Mouse (Mus musculus) kidney, postnatal 14 days (tissue): ENCODE results near the gene Tcf7l2.

Experiments
- DNase-seq: peaks from one replicate; pipeline ENCODE4 v3.0.0; 2022; ENCODE audit warnings: mixed read lengths

The Tcf7l2 gene

GRCm38 (mm10) chr19:55741439-55741928 is at the start of gene Tcf7l2:
Tcf7l2 (plus strand) TSS chr19:55741820.
- peak; percentile 96 for DNase-seq

GRCm38 (mm10) chr19:55694651-55695050 is 47.0 kb upstream of the Tcf7l2 start:
- no peak for DNase-seq

- no peak for DNase-seq
Observed at GRCm38 (mm10) chr19:55695418-55695817, 46.2 kb upstream of the Tcf7l2 start.

GRCm38 (mm10) chr19:55698892-55699291 is 42.7 kb upstream of the Tcf7l2 start:
- no peak for DNase-seq

GRCm38 (mm10) chr19:55700214-55700568 is 41.4 kb upstream of the Tcf7l2 start:
- DNase-seq: no peak

- DNase-seq: peak; percentile 72
Observed at GRCm38 (mm10) chr19:55700569-55701282, 40.9 kb upstream of the Tcf7l2 start.

- no peak for DNase-seq
Observed at GRCm38 (mm10) chr19:55701283-55701633, 40.4 kb upstream of the Tcf7l2 start.

GRCm38 (mm10) chr19:55702081-55702480 is 39.5 kb upstream of the Tcf7l2 start:
- DNase-seq: no peak

- peak; percentile 32 for DNase-seq
Observed at GRCm38 (mm10) chr19:55702716-55703115, 38.9 kb upstream of the Tcf7l2 start.

- no peak for DNase-seq
Observed at GRCm38 (mm10) chr19:55704071-55704470, 37.5 kb upstream of the Tcf7l2 start.

- DNase-seq: no peak
Observed at GRCm38 (mm10) chr19:55706300-55706699, 35.3 kb upstream of the Tcf7l2 start.

GRCm38 (mm10) chr19:55706806-55707205 is 34.8 kb upstream of the Tcf7l2 start:
- DNase-seq: no peak

- no peak for DNase-seq
Observed at GRCm38 (mm10) chr19:55708031-55708554, 33.5 kb upstream of the Tcf7l2 start.

GRCm38 (mm10) chr19:55710841-55711240 is 30.8 kb upstream of the Tcf7l2 start:
- DNase-seq: no peak

GRCm38 (mm10) chr19:55711701-55712100 is 29.9 kb upstream of the Tcf7l2 start:
- no peak for DNase-seq

- no peak for DNase-seq
Observed at GRCm38 (mm10) chr19:55712678-55713077, 28.9 kb upstream of the Tcf7l2 start.

- DNase-seq: no peak
Observed at GRCm38 (mm10) chr19:55714015-55714414, 27.6 kb upstream of the Tcf7l2 start.

GRCm38 (mm10) chr19:55714665-55715064 is 27.0 kb upstream of the Tcf7l2 start:
- DNase-seq: no peak

- no peak for DNase-seq
Observed at GRCm38 (mm10) chr19:55719083-55719482, 22.5 kb upstream of the Tcf7l2 start.

GRCm38 (mm10) chr19:55719524-55720408 is 21.9 kb upstream of the Tcf7l2 start:
- DNase-seq: no peak

- DNase-seq: no peak
Observed at GRCm38 (mm10) chr19:55720409-55721092, 21.1 kb upstream of the Tcf7l2 start.

- no peak for DNase-seq
Observed at GRCm38 (mm10) chr19:55722376-55722775, 19.2 kb upstream of the Tcf7l2 start.

GRCm38 (mm10) chr19:55729376-55729775 is 12.2 kb upstream of the Tcf7l2 start:
- DNase-seq: no peak
